Mouse (Mus musculus) layer of hippocampus, adult 9-10 months (tissue): Measurements from ENCODE around the gene Tph1.
"Not testable (repeated sequence)": the region's sequence is repeated elsewhere in the genome, so short reads cannot be mapped to it uniquely, and the experiment has no call there.

ENCODE experiments used
- DNase-seq: peaks from one replicate; pipeline ENCODE4 v3.0.0; 2022; ENCODE audit warnings: low spot score

Gene Tph1

DNA sequence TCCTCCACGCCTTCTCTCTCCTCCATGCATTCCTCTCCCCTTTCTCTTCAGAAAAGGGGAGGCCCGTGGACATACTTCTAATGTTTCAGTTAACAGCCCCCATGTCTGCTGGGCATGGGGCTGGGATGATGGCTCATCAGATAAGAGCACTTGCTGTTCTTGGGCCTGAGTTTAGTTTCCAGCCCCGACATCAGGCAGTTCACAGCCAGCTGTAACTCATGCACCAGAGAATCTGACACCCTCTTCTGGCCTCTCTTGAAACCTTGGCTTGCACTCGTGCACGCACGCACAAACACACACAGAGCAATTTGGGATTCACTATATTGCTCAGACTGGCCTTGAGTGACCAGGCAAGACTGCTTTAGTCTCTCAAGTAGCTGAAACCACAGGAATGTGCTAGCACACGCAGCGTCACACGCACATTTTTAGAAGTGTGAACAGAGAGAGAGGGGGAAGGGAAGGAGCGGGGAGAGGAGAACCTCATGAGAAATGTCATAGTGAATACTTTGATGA lies at the start of gene Tph1:
Gene Tph1, minus strand, starts transcription at position 378 of the 513 bp plus-strand sequence.
- DNase-seq, result no peak

DNA sequence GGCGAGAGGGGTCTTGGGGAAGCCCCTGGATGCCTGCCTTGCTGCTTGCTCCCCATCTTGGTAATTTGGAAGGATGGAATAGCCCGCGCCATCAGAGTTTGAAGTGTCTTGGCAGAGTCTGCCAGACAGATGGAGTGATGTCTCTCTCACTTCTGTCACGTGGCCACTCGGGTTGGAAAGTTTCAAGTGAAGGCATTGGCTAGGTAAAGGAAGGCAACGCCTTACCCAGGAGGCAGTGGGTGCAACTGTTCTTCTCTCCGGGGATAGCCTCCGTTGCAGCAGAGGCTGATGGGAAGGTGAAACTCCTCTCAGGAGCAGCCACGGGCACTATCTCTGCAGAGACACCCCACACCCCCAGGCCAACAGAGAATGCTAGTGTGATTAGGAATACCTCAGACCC lies 48.1 kb upstream of the Tph1 start:
- no peak for DNase-seq

DNA sequence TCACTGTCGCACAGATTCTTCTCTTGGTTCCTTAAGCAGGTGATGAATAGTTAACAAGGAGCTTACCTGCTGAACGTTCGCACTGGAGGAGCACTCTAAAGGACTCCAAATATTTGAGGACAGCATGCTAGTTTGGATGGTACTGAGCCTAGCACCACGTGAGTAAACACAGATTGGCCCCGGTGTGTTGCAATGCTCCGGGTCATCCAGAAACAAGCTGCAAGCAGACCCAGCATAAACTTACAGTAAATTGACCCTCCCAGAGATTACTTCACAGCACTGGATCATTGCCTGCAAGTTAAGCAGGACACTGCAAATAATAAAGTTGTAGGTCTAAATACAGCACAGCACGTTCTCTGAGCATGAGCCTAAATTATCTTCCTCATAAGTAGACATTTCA lies 47.2 kb upstream of the Tph1 start:
- DNase-seq, result no peak

DNA sequence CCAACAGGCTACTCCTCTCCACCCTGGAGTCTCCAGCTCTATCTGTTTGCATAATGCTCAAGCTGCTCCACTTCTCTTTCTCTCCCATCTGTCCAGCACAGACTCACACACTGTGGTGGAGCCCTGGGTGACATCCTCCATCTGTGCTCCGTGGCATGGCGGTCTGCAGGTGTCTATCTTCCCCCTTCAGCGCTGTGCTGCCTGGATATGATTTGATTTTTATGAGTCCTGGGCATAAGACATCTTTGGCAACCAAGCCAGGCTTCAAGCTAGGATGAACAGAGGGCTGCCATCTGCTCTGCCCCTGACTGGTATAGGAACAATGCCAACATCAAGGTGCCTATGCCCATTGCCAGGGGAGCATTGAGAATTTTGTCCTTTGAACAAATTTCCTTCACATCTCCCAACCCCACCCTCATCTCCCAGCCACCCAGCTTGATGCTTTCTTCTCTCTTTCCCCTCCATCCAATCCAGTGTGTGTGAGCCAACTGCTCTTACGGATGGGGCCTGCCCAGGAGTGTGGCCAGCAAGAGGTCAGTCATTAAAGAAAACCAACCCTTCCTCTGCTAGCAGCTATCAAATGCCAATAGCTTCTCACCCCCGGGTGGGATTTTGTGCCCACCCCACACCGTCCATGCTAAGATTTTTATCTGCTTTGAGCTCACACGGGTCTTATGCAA lies 46.4 kb upstream of the Tph1 start:
- DNase-seq, result no peak

DNA sequence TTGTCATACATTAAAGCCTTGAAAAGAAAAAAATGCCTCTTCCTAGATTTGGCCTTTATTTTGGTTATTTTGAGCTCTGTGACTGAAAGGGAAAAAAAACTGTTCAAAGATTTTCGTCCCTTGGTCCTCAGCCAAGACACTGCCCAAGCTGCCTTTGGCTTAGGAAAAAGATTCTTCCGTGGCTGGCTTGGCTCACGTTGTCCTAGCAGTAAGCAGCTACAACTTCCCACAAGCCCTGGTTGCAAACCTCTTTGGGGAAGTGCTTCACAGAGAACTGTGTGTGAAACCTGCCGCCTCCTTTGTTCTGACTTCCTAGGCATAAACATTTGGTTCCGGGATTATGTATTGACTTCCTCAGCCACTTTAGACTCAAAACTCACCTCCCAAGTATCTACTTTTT lies 44.6 kb upstream of the Tph1 start:
- DNase-seq, result no peak

DNA sequence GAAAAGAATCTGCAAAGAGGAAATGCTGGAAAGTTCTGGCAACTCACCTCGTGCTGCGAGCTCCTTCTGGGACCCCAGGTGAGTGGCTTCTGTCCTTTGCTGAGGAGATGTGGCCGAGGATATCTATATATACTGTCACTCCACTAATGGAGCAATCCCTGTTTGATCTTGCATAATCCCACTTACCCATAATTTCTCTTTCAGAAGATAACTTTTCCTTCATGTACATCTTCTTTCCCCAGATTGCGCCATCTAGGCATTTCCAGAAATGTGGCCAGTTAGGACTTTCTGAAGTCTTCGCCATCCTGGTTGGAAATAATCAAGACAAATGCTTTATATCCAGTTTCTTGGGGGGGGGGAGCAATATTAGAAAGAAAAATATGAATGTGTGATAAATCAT lies 43.3 kb upstream of the Tph1 start, which contains the start of gene Saa3:
Gene Saa3, minus strand, starts transcription at position 101 of the 400 bp plus-strand sequence.
- no peak for DNase-seq

DNA sequence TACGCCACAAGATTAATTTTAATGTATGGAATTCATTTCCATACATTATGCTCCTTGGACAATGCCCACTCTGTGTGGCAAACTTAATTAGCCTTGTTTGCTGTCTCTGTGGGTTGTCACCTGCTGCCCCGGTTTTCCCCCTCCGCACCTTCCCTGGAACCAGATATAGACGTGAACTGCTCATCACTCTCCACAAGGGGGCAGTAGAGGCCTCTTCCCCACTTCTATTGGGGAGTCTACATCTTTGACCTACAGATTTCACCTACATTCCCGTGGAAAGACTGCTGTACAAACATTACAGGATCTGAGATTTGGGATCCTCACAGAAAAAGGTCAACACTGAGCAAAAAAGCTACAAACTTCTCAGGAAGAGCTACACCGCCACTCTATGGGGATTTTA lies 42.2 kb upstream of the Tph1 start:
- DNase-seq, result no peak

DNA sequence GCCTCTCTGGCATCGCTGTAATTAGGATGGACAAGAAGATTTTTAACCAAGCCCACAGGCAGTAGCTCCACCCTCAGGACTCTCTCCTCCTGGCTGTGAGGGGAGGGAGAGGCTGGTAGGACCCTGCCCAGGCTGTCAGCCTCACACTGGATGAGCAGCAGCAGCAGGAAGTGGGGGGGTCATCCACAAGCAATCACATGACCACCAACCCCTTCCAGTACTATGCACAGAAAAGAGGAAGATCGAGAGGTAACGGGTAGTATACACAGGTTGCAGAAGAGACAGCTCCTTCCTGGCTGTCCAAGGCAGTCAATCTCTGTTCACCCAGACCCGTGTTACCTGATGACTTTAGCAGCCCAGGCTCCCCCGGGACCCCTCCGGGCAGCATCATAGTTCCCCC lies 39.9 kb upstream of the Tph1 start:
- DNase-seq, result no peak

DNA sequence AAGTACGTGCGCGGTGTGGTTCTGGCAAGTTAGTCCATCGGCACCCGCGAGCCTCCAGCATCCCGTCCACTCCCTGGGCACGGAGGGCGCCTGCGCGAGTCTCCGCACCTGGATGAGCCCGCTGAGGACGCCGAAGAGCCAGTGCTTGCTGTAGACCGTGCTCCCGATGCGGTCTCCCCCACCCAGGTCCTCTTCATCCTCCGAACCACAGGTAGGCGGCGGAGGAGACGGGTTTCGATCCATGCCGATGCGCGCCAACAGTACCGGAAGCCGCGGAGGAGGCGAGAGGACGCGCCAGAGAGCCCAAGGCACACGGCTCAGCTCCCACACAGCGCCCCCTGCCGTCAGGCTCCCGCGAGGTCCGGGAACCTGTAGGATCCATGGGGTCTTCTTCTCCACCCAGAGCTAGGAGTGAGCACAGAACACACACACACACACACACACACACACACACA lies 38.1 kb upstream of the Tph1 start, which contains the start of gene Saal1:
Gene Saal1, minus strand, starts transcription at position 291 of the 455 bp plus-strand sequence.
- peak; percentile 51 for DNase-seq

DNA sequence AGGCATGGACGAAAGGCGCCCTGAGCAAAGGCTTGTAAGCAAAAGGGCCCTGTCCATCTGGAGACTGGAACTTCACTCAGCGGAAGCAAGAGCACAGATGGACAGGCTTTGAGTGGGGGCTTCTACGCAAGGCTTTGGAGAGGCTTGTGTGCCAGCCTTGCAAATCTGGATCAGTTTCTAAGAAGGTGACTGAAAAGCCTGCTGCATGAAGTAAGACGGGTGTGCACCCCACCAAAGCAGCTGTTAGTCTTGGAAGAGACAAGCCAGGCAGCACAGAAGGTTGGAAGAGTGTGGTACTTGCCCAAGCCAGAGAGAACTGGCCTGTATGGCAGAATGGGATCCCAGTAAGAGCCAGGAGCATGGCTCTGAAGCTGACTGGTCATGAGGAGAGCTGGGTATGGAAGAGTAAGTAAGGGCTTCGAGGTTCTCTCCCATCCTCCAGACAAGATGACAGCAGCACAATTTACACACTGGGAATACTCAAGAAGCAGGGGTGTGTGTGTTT lies 28.2 kb upstream of the Tph1 start:
- DNase-seq, result no peak

DNA sequence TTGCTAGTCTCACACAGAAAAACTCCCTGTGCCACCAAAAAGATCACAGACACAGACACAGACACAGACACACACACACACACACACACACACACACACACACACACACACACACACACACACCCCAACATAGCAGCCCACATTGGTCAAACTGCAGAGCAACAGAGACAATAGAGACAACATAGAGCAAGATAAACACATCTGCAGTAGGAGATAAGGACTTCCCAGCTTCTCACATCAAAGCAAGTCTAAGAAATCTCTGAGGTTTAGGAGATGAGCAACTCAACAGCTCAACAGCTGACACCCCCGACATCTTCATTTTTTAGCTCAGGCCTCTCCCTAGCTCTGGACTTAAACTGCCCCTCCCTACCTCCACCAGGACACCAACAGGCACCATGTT lies 24.4 kb upstream of the Tph1 start:
- DNase-seq, result no peak

DNA sequence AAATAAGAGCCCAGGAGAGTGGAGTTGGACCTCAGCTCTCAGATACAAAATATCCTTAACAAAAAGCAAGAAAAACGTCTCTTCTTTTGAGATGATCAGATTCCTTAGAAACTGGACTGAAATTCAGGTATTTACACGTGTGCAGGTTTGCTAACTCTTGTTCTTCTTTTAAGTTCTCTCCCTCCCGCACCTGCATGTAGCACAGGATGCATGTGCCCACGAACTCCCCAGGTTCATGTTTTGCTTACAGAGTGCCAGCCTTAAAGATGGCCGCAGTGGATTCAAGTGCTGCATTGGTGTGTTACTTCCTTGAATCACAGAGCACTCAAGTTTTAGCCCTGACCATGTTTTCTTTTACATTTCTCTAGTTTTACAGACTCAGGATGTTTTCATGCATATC lies 14.5 kb upstream of the Tph1 start:
- DNase-seq, result no peak

DNA sequence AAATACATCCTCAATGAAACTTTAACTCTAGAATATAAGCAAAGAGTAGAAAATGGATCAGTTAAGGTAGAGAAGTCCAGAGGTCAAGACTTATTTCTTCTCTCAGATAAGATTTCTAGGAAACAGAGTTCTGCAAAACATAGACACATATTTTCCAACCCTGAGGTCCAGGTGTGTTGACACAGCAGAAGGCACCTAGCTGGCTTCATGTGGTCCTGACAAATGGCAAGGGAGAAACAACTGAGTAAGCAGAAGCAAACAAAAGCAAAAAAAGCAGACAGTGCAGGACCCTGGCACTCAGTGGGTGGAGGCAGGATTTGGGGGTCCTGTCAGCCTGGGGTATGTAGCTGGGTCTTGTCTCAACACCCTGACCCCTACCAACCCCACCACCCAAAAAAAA lies 8.4 kb upstream of the Tph1 start:
- DNase-seq, result no peak

DNA sequence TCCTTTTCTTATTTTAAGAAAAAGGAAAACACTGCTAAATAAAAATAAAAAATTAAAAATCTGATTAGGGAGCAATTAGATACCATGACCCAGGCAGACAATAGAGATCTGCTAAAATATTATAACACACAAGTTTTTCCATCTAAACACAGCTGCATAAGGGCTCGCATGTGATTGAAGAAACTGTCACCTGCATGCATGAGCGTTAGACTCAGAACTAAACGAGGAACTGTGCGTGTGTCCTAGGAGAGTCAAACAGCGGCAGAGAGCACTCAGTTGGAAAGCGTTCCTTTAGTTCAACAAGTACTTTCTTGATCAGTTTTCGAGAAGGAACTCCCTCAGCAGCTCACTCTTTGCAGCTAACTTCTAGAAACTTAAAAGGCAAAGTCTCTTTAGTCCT lies 6.7 kb upstream of the Tph1 start:
- DNase-seq, result not testable (repeated sequence)

DNA sequence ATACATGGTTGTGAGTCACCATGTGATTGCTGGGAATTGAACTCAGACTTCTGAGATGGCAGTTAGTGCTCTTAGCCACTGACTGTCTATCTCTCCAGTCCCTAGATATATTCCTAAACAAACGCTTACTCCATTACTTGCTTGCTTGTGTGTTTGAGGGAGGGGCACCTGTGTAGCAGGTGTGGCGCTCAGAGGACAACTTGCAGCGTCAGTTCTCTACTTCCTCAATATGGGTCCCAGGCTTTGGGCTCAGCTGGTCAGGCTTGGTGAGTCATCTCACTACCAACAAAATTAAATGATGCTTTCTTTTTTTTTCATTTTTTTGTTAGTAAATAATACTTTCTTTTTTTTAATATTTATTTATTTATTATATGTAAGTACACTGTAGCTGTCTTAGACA lies 6.1 kb upstream of the Tph1 start:
- no peak for DNase-seq

DNA sequence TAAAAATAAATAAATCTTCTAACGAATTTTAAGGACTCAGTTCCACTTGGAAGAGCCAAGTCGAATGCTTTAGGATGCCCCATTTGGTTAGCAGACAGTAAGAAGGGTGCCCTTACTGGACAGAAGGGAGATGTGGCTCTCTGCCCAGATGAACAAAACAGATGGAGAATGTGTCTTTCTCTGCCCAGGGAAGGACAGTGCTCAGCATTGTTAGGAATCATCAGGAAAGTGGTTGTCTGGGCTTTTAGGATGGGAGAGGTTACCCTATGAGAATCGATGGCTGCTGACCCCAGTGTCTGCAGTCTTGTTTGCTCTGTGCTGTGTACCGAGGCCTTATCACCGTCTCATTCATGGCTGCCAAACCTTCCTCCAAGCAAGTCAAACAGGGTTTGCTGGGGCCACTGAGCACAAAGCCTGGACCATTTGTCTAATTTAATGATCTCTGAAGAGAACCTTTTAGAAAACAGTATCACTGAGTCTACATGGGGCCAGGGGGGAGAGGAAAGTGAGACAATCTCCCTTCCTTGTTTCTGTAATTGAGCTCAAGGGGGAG lies 4.5 kb upstream of the Tph1 start:
- no peak for DNase-seq

DNA sequence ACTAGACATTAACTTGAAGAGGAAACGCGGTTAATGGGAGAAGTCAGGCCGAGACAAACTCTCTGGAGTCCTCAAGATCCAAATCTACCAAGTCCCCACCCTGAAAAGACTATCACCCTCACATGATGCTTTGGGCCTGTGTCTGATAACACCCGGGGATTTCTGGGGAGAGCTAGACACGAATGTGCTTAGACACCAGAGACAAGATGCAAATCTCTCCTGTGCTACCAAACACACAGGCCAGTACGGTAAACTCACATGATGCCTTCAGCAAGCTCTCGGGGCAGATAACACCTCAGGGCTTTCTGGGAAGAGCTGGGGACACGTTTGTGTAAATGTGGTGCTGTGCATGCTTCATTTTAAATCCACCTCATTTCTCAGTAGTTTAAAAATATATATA lies 3.5 kb upstream of the Tph1 start:
- no peak for DNase-seq

DNA sequence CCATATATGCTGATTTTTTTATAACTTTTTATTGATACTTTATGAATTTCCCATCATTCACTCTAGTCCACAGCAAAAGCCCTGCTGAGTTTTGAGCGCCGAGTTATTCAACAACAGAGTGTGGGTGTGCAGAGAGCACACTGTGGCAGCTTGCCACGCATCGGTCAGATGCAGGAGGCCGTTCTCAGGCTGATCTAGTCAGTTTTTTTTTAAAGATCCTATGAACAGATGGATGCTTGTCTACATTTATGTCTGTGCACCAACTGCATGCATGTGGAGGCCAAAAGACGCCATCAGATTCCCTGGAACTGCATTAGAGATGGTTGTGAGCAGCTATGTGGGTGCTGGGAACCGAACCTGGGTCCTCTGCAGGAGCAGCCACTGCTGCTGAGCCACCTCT lies 2.7 kb upstream of the Tph1 start:
- DNase-seq, result peak; percentile 43

DNA sequence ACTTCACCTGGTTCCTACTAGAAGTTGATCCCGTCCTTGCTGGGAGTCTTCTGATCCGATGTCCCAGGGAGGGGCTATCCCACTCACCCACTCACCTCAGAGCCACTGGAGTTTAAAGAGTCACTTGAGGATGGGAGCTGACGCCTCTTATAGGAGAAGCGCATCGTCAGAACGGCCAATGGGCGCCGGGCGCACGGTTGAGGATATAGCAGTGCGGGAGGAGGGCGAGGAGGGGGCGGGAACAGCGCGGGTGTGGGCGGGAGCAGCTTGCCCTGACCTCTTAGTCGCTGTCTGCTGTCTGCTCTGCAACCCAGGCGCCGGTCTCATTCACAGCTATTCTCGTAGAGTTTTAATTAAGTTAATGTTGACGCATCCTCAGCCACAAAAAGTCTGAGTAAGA lies 5.1 kb downstream of the Tph1 start:
- no peak for DNase-seq

DNA sequence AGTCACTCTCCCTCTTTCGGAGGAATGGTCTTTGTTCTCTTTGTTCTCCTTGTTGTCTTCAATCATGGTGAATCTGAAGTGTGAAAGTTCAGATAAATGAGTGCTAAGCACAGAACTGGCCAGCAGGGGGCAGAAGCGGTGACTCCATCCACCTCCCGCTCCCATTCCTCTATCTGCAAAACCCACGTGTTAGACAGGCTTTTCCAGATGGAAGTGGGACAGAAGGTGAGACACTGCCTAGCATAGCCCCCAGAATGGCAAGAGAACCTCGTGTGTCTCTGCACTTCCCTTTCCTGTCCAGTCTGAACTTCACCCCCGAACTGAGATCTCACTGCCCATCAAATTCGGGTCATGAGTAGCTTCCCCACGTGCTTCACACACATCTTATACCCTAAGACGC lies 7.1 kb downstream of the Tph1 start:
- no peak for DNase-seq

DNA sequence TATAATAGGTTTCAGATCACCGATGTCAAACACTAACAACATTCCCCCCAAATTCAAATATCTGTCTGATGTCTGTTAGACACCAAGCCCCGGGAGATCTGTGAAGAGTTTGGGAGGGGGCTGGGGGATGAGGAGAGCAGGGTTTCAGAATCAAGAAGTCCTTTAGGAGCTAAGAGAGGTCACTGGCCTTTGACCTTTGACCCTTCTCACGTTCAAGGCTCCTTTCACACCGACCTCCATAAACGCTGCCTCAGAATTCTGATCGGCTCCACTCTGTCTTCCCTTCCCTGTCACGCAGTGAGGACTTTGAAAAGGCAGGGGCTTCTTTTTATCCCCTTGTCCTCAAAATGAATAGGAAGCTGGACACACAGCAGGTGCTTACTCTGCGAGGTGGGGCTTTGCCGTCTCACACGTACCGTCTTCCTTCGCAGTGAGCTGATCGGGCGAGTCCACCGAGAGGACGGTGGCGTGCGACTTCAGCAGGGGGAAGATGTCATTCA lies 10.7 kb downstream of the Tph1 start:
- no peak for DNase-seq

DNA sequence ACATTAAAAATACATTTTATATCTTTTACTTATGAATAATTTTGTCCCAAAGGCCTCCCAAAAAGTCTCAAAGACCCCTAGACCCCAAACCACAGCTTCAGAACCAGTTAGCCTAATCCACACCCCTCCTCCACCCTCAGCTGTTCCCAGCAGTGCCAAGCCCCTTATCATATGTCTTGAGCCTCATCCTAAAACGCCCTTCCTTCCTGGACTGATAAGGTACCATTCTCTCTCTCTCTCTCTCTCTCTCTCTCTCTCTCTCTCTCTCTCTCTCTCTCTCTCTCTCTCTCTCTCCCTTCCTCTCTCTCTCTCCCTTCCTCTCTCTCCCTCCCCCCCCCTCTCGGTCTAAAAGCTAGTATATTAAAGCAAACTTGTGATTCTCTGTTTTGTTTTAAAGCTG lies 20.1 kb downstream of the Tph1 start:
- DNase-seq, result no peak

DNA sequence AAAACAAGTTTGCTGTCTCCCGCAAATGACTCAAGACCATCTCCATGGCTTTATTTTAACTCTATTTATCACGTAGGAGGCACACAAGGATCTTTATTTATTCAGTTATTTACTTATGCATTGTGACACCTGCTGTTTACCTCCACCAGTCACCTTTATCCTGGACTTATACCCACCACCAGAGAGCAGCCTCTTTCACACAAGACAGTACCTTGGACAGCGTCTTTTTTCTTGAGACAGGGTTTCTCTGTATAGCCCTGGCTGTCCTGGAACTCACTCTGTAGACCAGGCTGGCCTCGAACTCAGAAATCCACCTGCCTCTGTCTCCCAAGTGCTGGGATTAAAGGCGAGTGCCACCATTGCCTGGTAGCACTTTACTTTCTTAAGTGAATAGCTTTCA lies 22.1 kb downstream of the Tph1 start:
- DNase-seq, result not testable (repeated sequence)
